Mouse (Mus musculus) embryonic fibroblast, embryonic 13.5 days (primary cell): Measurements from ENCODE around the gene Clec1b.

Source experiments
- CTCF ChIP-seq: IDR thresholded peaks from 2 replicates; pipeline ENCODE4 v1.5.1; 2011; ENCODE audit warnings: mild to moderate bottlenecking, control low read depth, low read length, moderate library complexity, borderline replicate concordance; ENCODE audit not compliant: insufficient read depth
- POLR2A ChIP-seq: IDR thresholded peaks from 2 replicates; pipeline ENCODE4 v1.6.1; 2011; ENCODE audit warnings: low read depth, mild to moderate bottlenecking, control low read depth, low read length, moderate library complexity

- TF ChIP-seq CTCF (no peak), POLR2A (no peak)
Measured at GRCm38 (mm10) chr6:129436025-129436424, 38.9 kb downstream of the Clec1b start.
